Mouse (Mus musculus) lung, postnatal 36 days (tissue): ENCODE measurements around the gene Zfp784.
"Not testable (repeated sequence)": the region's sequence is repeated elsewhere in the genome, so short reads cannot be mapped to it uniquely, and the experiment has no call there.

Source experiments
- DNase-seq: peaks from one replicate; pipeline ENCODE4 v3.0.0; 2022; ENCODE audit warnings: mixed read lengths

Zfp784 gene

GRCm38 (mm10) chr7:5038109-5038732 is at the start of gene Zfp784:
Gene Zfp784 (minus strand): TSS chr7:5038446.
- DNase-seq = peak; percentile 94

- DNase-seq = no peak
These were observed 49.6 kb upstream of the Zfp784 start for GRCm38 (mm10) chr7:5087886-5088285.

- DNase-seq = peak; percentile 24
These were observed 48.7 kb upstream of the Zfp784 start for GRCm38 (mm10) chr7:5086921-5087440.

- DNase-seq = no peak
These were observed 47.3 kb upstream of the Zfp784 start for GRCm38 (mm10) chr7:5085512-5085911.

GRCm38 (mm10) chr7:5083325-5084105 is 45.3 kb upstream of the Zfp784 start:
- peak; percentile 48 for DNase-seq

GRCm38 (mm10) chr7:5081939-5082338 is 43.7 kb upstream of the Zfp784 start:
- no peak for DNase-seq

DNA sequence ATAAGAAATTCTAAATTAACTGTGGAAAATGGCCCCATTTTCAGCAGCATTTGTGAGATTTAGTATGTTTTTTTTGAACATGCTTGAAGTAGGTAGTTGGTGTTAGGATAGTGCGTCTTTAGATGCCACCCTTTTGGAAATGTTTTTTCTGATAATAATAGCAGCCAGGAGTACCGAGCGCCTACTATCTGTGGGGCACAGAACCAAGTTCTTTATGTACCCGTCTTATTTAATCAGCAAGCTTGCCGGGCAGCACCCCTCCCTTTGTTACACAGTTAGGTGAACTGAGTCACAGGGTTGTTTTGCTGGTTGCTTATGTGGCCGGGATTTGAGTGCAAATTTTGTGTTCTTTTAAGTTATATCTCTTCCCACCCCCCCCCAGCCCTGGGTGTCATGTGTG is 43.0 kb upstream of the Zfp784 start:
- DNase-seq = no peak

GRCm38 (mm10) chr7:5080815-5081214 is 42.6 kb upstream of the Zfp784 start:
- no peak for DNase-seq

DNA sequence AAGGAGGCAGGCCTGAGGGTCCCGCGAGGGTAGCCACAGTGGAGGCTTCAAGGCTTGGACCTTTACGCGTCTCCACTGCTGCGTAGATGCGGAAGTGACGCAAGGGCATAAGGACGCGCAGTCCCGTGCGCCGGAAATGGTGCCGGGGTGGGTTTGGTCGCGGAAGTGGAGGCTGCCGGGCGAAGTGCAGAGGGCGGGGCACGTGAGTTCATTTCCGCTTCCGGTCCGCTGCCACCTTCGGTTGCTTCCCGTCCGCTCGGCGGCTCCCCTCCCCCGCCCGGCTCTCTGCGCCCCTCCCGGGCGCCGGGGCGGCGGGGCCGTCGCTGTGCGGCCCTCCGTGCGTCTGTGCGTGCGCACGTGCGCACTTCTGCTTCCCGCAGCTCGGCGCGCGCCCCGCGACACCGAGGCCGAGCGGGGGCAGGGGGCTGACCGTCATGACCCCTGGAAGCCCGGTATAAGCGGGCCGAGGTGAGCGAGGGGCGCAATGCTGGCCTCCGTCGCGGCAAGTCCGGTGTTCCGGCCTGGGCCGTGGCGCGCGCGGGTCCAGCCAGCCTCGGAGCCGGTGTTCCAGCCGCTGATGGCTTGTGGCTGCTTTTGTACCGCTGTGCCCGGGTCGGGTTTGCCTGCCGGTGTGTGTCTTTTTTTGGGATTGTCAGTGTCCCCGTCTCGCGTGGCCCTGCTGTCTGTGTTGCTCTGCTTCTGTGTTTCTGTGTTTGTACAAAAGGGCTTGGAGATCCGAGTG is 41.9 kb upstream of the Zfp784 start, which contains the start of gene Epn1:
Gene Epn1 (plus strand): TSS at position 226 of the 742 bp plus-strand sequence.
- peak; percentile 97 for DNase-seq

DNA sequence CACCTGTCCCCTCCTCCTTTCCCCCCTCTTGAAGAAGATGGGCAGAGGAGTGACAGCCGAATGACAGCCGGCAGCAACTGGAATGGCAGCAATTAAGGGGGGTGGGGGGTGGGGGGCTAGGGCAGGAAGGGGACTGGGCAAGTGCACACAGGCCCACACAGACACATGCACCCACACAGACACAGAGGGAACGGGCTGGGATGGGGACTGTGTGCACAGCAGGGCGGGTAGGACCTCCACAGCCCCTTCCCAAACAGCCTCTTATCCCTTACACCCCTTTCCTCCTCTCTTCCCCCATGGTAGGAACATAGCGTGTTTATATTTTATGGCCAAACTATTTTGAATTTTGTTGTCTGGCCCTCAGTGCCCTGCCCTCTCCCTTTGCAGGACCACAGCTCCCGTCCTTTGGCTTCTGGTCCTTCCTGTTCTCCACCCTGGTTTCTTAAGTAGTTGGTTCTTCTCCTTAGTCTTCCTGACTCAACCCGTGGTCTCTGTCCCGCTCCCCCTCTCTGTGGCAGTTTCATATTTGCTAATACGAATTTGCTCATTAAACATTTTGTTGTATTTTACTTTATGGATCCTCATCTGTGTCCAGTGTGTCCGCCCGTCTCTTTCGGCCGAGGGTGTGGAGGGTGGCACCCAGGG is 41.2 kb upstream of the Zfp784 start:
- not testable (repeated sequence) for DNase-seq

DNA sequence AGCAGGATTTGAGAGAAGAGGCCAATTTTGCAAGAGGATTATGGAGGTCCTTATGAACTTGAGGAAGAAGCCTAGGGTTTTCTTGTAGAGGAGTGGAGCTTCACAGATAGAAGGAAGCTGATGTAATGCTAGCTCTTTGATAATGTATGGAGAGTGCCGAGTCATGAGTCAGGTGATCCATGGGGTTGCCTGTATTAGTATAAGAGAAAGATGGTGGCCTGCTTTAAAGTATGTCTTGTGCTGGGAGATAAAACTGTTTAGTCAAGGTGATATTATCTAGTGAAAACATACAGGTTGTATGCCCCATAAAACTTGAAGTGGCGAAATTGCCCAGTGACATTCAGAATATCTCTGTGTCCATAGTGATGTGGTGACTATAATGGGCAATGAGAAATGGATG is 38.7 kb upstream of the Zfp784 start:
- DNase-seq = no peak

DNA sequence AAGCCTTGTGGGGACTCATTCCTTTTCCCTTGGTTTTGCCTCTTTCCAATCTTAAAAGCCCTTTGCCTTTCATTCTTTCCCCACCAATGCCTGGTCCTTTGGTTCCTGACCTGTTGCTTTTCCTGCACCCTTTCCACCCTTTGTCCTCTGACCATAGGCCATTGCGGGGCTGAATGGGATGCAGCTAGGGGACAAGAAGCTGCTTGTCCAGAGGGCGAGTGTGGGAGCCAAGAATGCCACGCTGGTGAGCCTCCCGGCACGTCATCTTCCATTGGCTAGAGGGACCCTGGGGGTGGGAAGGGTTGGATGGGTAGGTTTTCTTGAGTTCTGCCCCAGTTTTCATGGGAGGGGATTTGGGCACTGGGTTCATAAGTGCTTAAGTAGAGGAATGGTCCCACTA is 36.7 kb upstream of the Zfp784 start:
- DNase-seq = no peak

DNA sequence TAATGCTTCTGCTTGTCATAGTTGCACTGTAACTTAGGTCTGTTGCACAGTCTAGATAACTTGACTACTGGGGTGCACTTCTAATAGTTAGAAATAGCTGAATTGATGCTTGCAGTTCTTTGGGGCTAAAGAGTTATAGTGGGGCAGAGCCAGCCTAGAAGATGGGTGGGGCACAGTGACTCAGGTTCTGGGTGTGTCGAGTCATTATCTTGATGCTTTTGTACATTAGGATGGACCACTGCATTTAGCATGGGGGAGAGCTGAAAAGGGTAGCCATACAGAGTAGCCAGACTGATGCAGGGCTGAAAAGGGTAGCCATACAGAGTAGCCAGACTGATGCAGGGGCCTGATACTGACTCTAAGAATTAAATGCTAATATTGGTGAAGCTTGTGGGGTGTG is 35.3 kb upstream of the Zfp784 start:
- no peak for DNase-seq

DNA sequence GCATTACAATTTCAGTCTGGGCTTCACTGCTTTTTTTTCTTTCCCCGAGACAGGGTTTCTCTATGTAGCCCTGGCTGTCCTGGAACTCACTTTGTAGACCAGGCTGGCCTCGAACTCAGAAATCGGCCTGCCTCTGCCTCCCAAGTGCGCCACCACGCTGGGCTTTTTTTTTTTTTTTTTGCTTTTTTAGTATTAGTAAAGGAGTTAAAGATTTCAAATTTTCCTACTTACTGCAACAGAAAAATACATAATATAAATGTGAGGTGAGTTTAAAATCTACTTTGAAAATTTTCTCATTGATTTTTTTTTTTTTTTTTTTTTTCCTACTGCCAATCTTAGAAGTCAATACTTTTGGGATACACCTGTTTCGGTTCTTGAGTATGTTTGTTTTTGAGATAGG is 26.6 kb upstream of the Zfp784 start:
- no peak for DNase-seq

GRCm38 (mm10) chr7:5062360-5063001 is 24.2 kb upstream of the Zfp784 start:
- DNase-seq = peak; percentile 87

DNA sequence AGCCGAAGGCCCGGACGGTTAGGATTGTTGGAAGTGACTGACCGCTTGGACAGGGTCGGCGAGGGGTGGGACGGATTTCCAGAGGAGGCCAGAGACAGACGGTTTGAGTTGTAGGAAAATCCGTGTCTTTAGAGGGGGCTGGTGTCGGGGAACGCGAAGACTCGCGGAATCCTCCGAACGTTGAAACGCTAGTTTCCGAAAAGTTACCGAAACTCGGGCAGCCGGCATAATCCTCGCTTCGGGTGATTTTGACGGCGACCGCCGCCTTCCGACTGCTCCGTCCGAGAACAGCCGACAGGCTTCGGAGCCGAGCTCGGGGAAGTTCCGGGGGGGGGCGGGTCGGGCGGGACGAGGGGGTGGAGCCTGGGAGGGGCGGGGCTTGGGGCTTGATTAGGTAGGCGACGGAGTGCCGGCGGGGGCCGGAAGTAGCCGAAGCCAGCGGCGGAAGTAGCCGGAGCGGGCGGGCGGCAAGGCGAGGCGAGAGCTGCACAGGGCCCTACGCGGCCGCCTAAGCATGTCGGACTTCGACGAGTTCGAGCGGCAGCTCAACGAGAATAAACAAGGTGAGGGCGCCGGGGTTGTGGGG is 23.6 kb upstream of the Zfp784 start, which contains the start of gene U2af2:
Gene U2af2 (plus strand): TSS at position 370 of the 586 bp plus-strand sequence.
- peak; percentile 94 for DNase-seq

- DNase-seq = peak; percentile 99
These were observed 22.9 kb upstream of the Zfp784 start for GRCm38 (mm10) chr7:5060944-5061773.

DNA sequence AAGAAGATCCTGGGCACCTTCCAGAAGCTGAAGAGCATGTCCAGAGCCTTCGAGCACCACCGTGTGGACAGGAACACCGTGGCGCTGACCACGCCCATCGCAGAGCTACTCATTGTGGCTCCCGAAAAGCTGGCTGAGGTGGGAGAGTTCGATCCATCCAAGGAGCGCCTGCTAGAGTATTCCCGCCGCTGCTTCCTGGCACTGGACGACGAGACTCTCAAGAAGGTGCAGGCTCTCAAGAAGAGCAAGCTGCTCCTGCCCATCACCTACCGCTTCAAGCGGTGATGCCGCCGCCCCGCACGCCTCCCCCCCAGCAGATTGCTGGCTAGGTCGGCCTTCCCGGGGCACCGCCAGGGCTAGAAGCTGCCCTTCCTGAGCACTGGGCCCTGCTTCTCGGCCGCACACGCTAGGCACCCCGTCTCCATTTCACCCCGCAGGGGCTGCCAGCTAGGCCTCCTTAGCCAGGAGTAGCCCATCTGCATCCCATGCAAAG is 22.0 kb upstream of the Zfp784 start:
- DNase-seq = peak; percentile 93

GRCm38 (mm10) chr7:5059421-5059820 is 21.2 kb upstream of the Zfp784 start:
- no peak for DNase-seq

GRCm38 (mm10) chr7:5058631-5059030 is 20.4 kb upstream of the Zfp784 start:
- no peak for DNase-seq

DNA sequence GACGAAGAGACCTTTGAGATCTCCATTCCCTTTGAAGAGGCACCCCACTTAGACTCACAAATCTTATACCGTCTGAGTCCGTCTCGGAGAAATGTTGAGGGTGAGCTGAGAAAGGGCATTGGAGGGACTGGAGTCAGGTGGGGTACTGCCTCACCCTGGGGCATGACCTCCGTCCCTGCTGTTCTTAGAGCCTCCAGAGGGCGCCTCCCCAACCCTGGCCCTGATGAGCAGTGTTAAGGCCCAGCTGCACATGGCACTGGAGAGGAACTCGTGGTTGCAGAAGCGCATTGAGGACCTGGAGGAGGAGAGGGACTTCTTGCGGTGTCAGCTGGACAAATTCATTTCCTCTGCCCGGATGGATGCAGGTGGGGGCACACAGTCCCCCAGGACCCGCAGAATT is 19.6 kb upstream of the Zfp784 start:
- no peak for DNase-seq
